Mouse (Mus musculus): ENCODE measurements around the gene Dnah9. TPM values are rescaled to one million over a fixed set of nuclear protein-coding genes. Genes with fewer than 3 reads are reported as not detected.

The Dnah9 gene
- polyA plus RNA-seq, 1 experiment from 2014 or later = 3.3 TPM

- Histone ChIP-seq H3K36me3 (replicated peaks; ENCODE audit: control insufficient read depth, insufficient read depth) (no peaks in the 10 kb centered on the region), H3K27ac (no peak overlapping the region), H3K9ac (no peak overlapping the region), H3K27me3 (ENCODE audit: control insufficient read depth, insufficient read depth, low read length) (no peaks in the 10 kb centered on the region), H3K9me3 (ENCODE audit: control insufficient read depth, low read length) (no peaks in the 10 kb centered on the region), H3K4me3 (replicated peaks; ENCODE audit: low read length) (no peak overlapping the region), H3K4me1 (replicated peaks; ENCODE audit: control insufficient read depth, insufficient read depth, low read length) (no peaks in the 10 kb centered on the region; the same call in 1 of the 2 replicates), H3K4me2 (replicated peaks) (no peak overlapping the region)
- DNase-seq (ENCODE audit: low spot score) (no peak), ATAC-seq (ENCODE audit: low FRiP score) (no peak)
- WGBS = 60% methylated on average over 1 of the region's 1 CpGs
These were observed 291.1 kb downstream of the Dnah9 start for GRCm38 (mm10) chr11:65877146-65877775.

- Histone ChIP-seq H3K9me3 (ENCODE audit: control insufficient read depth, low read length) (no peaks in the 10 kb centered on the region), H3K36me3 (replicated peaks; ENCODE audit: control insufficient read depth, insufficient read depth) (no peaks in the 10 kb centered on the region), H3K4me2 (replicated peaks) (no peak overlapping the region), H3K27ac (no peak overlapping the region), H3K9ac (no peak overlapping the region), H3K4me1 (replicated peaks; ENCODE audit: control insufficient read depth, insufficient read depth, low read length) (no peaks in the 10 kb centered on the region), H3K27me3 (ENCODE audit: control insufficient read depth, insufficient read depth, low read length) (no peaks in the 10 kb centered on the region), H3K4me3 (replicated peaks; ENCODE audit: low read length) (no peak overlapping the region)
- ATAC-seq (ENCODE audit: low FRiP score) (no peak), DNase-seq (ENCODE audit: low spot score) (no peak)
- 44% methylated on average over 4 of the region's 4 CpGs for WGBS
These were observed 306.9 kb downstream of the Dnah9 start for GRCm38 (mm10) chr11:65861476-65861875.

GRCm38 (mm10) chr11:65852066-65852465 is 316.3 kb downstream of the Dnah9 start:
- WGBS = 26% methylated on average over 1 of the region's 1 CpGs
- H3K27me3 ChIP-seq (ENCODE audit: control insufficient read depth, insufficient read depth, low read length) = no peaks in the 10 kb centered on the region
- no peaks in the 10 kb centered on the region for H3K9me3 ChIP-seq (ENCODE audit: control insufficient read depth, low read length)
- no peak overlapping the region for H3K27ac ChIP-seq
- H3K4me3 ChIP-seq (replicated peaks; ENCODE audit: low read length) = no peak overlapping the region
- no peaks in the 10 kb centered on the region for H3K36me3 ChIP-seq (replicated peaks; ENCODE audit: control insufficient read depth, insufficient read depth)
- ATAC-seq (ENCODE audit: low FRiP score) (no peak), DNase-seq (ENCODE audit: low spot score) (peak; percentile 32)
- H3K4me1 ChIP-seq (replicated peaks; ENCODE audit: control insufficient read depth, insufficient read depth, low read length) = no peaks in the 10 kb centered on the region
- no peak overlapping the region for H3K4me2 ChIP-seq (replicated peaks)
- no peak overlapping the region for H3K9ac ChIP-seq

GRCm38 (mm10) chr11:65846446-65846845 is 321.9 kb downstream of the Dnah9 start:
- no peak overlapping the region for H3K9ac ChIP-seq
- no peaks in the 10 kb centered on the region for H3K9me3 ChIP-seq (ENCODE audit: control insufficient read depth, low read length)
- no peak overlapping the region for H3K4me2 ChIP-seq (replicated peaks)
- H3K4me1 ChIP-seq (replicated peaks; ENCODE audit: control insufficient read depth, insufficient read depth, low read length) = no peaks in the 10 kb centered on the region
- 88% methylated on average over 5 of the region's 5 CpGs for WGBS
- H3K27ac ChIP-seq = no peak overlapping the region
- H3K27me3 ChIP-seq (ENCODE audit: control insufficient read depth, insufficient read depth, low read length) = no peaks in the 10 kb centered on the region
- ATAC-seq (ENCODE audit: low FRiP score) (no peak), DNase-seq (ENCODE audit: low spot score) (no peak)
- H3K36me3 ChIP-seq (replicated peaks; ENCODE audit: control insufficient read depth, insufficient read depth) = no peaks in the 10 kb centered on the region
- no peak overlapping the region for H3K4me3 ChIP-seq (replicated peaks; ENCODE audit: low read length)

- H3K27ac ChIP-seq = no peak overlapping the region
- no peak for DNase-seq (ENCODE audit: low spot score)
- no peak overlapping the region for H3K4me2 ChIP-seq (replicated peaks)
- no peak overlapping the region for H3K9ac ChIP-seq
- no peaks in the 10 kb centered on the region for H3K9me3 ChIP-seq (ENCODE audit: control insufficient read depth, low read length)
- H3K27me3 ChIP-seq (ENCODE audit: control insufficient read depth, insufficient read depth, low read length) = no peaks in the 10 kb centered on the region
- H3K4me1 ChIP-seq (replicated peaks; ENCODE audit: control insufficient read depth, insufficient read depth, low read length) = no peaks in the 10 kb centered on the region
- WGBS = 69% methylated on average over 8 of the region's 8 CpGs
- no peak for ATAC-seq (ENCODE audit: low FRiP score)
- H3K4me3 ChIP-seq (replicated peaks; ENCODE audit: low read length) = no peak overlapping the region
- H3K36me3 ChIP-seq (replicated peaks; ENCODE audit: control insufficient read depth, insufficient read depth) = no peaks in the 10 kb centered on the region
These were observed 329.4 kb downstream of the Dnah9 start for GRCm38 (mm10) chr11:65838999-65839398.

- H3K4me2 ChIP-seq (replicated peaks) = no peak overlapping the region
- WGBS = 89% methylated on average over 3 of the region's 3 CpGs
- ATAC-seq (ENCODE audit: low FRiP score) = no peak
These were observed 343.8 kb downstream of the Dnah9 start for GRCm38 (mm10) chr11:65824556-65824955.

GRCm38 (mm10) chr11:65820877-65821276 is 347.5 kb downstream of the Dnah9 start:
- no peak overlapping the region for H3K27ac ChIP-seq
- H3K36me3 ChIP-seq (replicated peaks; ENCODE audit: control insufficient read depth, insufficient read depth) = peaks cover 61% of the 10 kb centered on the region
- 11% methylated on average over 7 of the region's 7 CpGs for WGBS
- DNase-seq (ENCODE audit: low spot score) = peak; percentile 87
- no peaks in the 10 kb centered on the region for H3K27me3 ChIP-seq (ENCODE audit: control insufficient read depth, insufficient read depth, low read length)
- no peak overlapping the region for H3K4me2 ChIP-seq (replicated peaks)
- H3K4me1 ChIP-seq (replicated peaks; ENCODE audit: control insufficient read depth, insufficient read depth, low read length) = no peaks in the 10 kb centered on the region
- H3K4me3 ChIP-seq (replicated peaks; ENCODE audit: low read length) = no peak overlapping the region
- ATAC-seq (ENCODE audit: low FRiP score) = peak; percentile 71; the same call in 1 of the 2 replicates
- no peak overlapping the region for H3K9ac ChIP-seq
- H3K9me3 ChIP-seq (ENCODE audit: control insufficient read depth, low read length) = no peaks in the 10 kb centered on the region

More at GRCm38 (mm10) chr11:65824556-65824955, 343.8 kb downstream of the Dnah9 start:
- H3K27ac ChIP-seq = no peak overlapping the region
- no peak overlapping the region for H3K9ac ChIP-seq
- no peak for DNase-seq (ENCODE audit: low spot score)
- H3K36me3 ChIP-seq (replicated peaks; ENCODE audit: control insufficient read depth, insufficient read depth) = peaks cover 60% of the 10 kb centered on the region
- no peak overlapping the region for H3K4me3 ChIP-seq (replicated peaks; ENCODE audit: low read length)
- no peaks in the 10 kb centered on the region for H3K27me3 ChIP-seq (ENCODE audit: control insufficient read depth, insufficient read depth, low read length)
- H3K4me1 ChIP-seq (replicated peaks; ENCODE audit: control insufficient read depth, insufficient read depth, low read length) = no peaks in the 10 kb centered on the region
- no peaks in the 10 kb centered on the region for H3K9me3 ChIP-seq (ENCODE audit: control insufficient read depth, low read length)

- H3K4me1 ChIP-seq (replicated peaks; ENCODE audit: control insufficient read depth, insufficient read depth, low read length) = no peaks in the 10 kb centered on the region
- H3K4me2 ChIP-seq (replicated peaks) = no peak overlapping the region
- H3K36me3 ChIP-seq (replicated peaks; ENCODE audit: control insufficient read depth, insufficient read depth) = peaks cover 67% of the 10 kb centered on the region
- H3K4me3 ChIP-seq (replicated peaks; ENCODE audit: low read length) = no peak overlapping the region
- H3K27me3 ChIP-seq (ENCODE audit: control insufficient read depth, insufficient read depth, low read length) = no peaks in the 10 kb centered on the region
- H3K9me3 ChIP-seq (ENCODE audit: control insufficient read depth, low read length) = no peaks in the 10 kb centered on the region
- 69% methylated on average over 5 of the region's 5 CpGs for WGBS
- no peak overlapping the region for H3K27ac ChIP-seq
- DNase-seq (ENCODE audit: low spot score) (peak; percentile 61), ATAC-seq (ENCODE audit: low FRiP score) (no peak)
- no peak overlapping the region for H3K9ac ChIP-seq
These were observed 348.1 kb downstream of the Dnah9 start for GRCm38 (mm10) chr11:65820280-65820679.

- H3K4me2 ChIP-seq (replicated peaks) = no peak overlapping the region
- ATAC-seq (ENCODE audit: low FRiP score) (no peak), DNase-seq (ENCODE audit: low spot score) (no peak)
- no peaks in the 10 kb centered on the region for H3K27me3 ChIP-seq (ENCODE audit: control insufficient read depth, insufficient read depth, low read length)
- H3K27ac ChIP-seq = no peak overlapping the region
- no peaks in the 10 kb centered on the region for H3K4me1 ChIP-seq (replicated peaks; ENCODE audit: control insufficient read depth, insufficient read depth, low read length)
- peaks cover 67% of the 10 kb centered on the region for H3K36me3 ChIP-seq (replicated peaks; ENCODE audit: control insufficient read depth, insufficient read depth)
- no peak overlapping the region for H3K4me3 ChIP-seq (replicated peaks; ENCODE audit: low read length)
- 67% methylated on average over 1 of the region's 1 CpGs for WGBS
- H3K9me3 ChIP-seq (ENCODE audit: control insufficient read depth, low read length) = no peaks in the 10 kb centered on the region
- H3K9ac ChIP-seq = no peak overlapping the region
These were observed 350.2 kb downstream of the Dnah9 start for GRCm38 (mm10) chr11:65818193-65818592.

GRCm38 (mm10) chr11:65816237-65816636 is 352.1 kb downstream of the Dnah9 start:
- Histone ChIP-seq H3K36me3 (replicated peaks; ENCODE audit: control insufficient read depth, insufficient read depth) (peaks cover 51% of the 10 kb centered on the region), H3K9ac (no peak overlapping the region), H3K27ac (no peak overlapping the region), H3K4me1 (replicated peaks; ENCODE audit: control insufficient read depth, insufficient read depth, low read length) (peaks cover 7% of the 10 kb centered on the region; the same call in 1 of the 2 replicates), H3K4me3 (replicated peaks; ENCODE audit: low read length) (no peak overlapping the region), H3K4me2 (replicated peaks) (no peak overlapping the region), H3K9me3 (ENCODE audit: control insufficient read depth, low read length) (no peaks in the 10 kb centered on the region), H3K27me3 (ENCODE audit: control insufficient read depth, insufficient read depth, low read length) (no peaks in the 10 kb centered on the region)
- WGBS = 46% methylated on average over 6 of the region's 6 CpGs
- DNase-seq (ENCODE audit: low spot score) (no peak), ATAC-seq (ENCODE audit: low FRiP score) (no peak)
